Mouse (Mus musculus): ENCODE results near the gene Ripor2.

- TF ChIP-seq CTCF (IDR thresholded peaks at IDR 0.05; ENCODE audit: insufficient read depth, low read depth, low read length): no peak
- no peak for TF ChIP-seq POLR2A (IDR thresholded peaks at IDR 0.05; ENCODE audit: insufficient read depth, low read depth, low read length)
These were observed 178.4 kb downstream of the Ripor2 start for GRCm38 (mm10) chr13:24760351-24760870.
